Mouse (Mus musculus): ENCODE measurements around the gene Cdt1. TPM values are rescaled to one million over a fixed set of nuclear protein-coding genes. Genes with fewer than 3 reads are reported as not detected.

Gene Cdt1
- 41.7 and 41.9 TPM in 2 replicates for total RNA-seq (2015)
- 28.4 and 34.1 TPM in 2 replicates for total RNA-seq (2017)

GRCm38 (mm10) chr8:122567361-122568108 is at the start of gene Cdt1:
TSS of gene Cdt1 (plus strand) at chr8:122568015.
- ATAC-seq (ENCODE audit: poor library complexity, severe bottlenecking), result peak; percentile 80

GRCm38 (mm10) chr8:122520611-122521010 is 47.2 kb upstream of the Cdt1 start:
- ATAC-seq (ENCODE audit: poor library complexity, severe bottlenecking), result no peak

- peak; percentile 35; the same call in 1 of the 2 replicates for ATAC-seq (ENCODE audit: poor library complexity, severe bottlenecking)
Measured at GRCm38 (mm10) chr8:122522796-122523651, 44.8 kb upstream of the Cdt1 start.

GRCm38 (mm10) chr8:122523652-122524360 is 44.0 kb upstream of the Cdt1 start:
- no peak for ATAC-seq (ENCODE audit: poor library complexity, severe bottlenecking)

GRCm38 (mm10) chr8:122524506-122524905 is 43.3 kb upstream of the Cdt1 start:
- no peak for ATAC-seq (ENCODE audit: poor library complexity, severe bottlenecking)

GRCm38 (mm10) chr8:122525004-122525403 is 42.8 kb upstream of the Cdt1 start:
- no peak for ATAC-seq (ENCODE audit: poor library complexity, severe bottlenecking)

GRCm38 (mm10) chr8:122526084-122526483 is 41.7 kb upstream of the Cdt1 start:
- ATAC-seq (ENCODE audit: poor library complexity, severe bottlenecking), result no peak

- no peak for ATAC-seq (ENCODE audit: poor library complexity, severe bottlenecking)
Measured at GRCm38 (mm10) chr8:122526526-122527170, 41.2 kb upstream of the Cdt1 start.

GRCm38 (mm10) chr8:122527937-122528336 is 39.9 kb upstream of the Cdt1 start:
- no peak for ATAC-seq (ENCODE audit: poor library complexity, severe bottlenecking)

- no peak for ATAC-seq (ENCODE audit: poor library complexity, severe bottlenecking)
Measured at GRCm38 (mm10) chr8:122529159-122529558, 38.7 kb upstream of the Cdt1 start.

GRCm38 (mm10) chr8:122531312-122531711 is 36.5 kb upstream of the Cdt1 start:
- no peak for ATAC-seq (ENCODE audit: poor library complexity, severe bottlenecking)

- ATAC-seq (ENCODE audit: poor library complexity, severe bottlenecking), result no peak
Measured at GRCm38 (mm10) chr8:122537033-122537432, 30.8 kb upstream of the Cdt1 start.

GRCm38 (mm10) chr8:122537812-122538211 is 30.0 kb upstream of the Cdt1 start:
- peak; percentile 38; the same call in 1 of the 2 replicates for ATAC-seq (ENCODE audit: poor library complexity, severe bottlenecking)

GRCm38 (mm10) chr8:122538310-122539076 is 29.3 kb upstream of the Cdt1 start:
- ATAC-seq (ENCODE audit: poor library complexity, severe bottlenecking), result no peak

- no peak for ATAC-seq (ENCODE audit: poor library complexity, severe bottlenecking)
Measured at GRCm38 (mm10) chr8:122544138-122544537, 23.7 kb upstream of the Cdt1 start.

- ATAC-seq (ENCODE audit: poor library complexity, severe bottlenecking), result no peak
Measured at GRCm38 (mm10) chr8:122546066-122546755, 21.6 kb upstream of the Cdt1 start.

GRCm38 (mm10) chr8:122546811-122547453 is 20.9 kb upstream of the Cdt1 start:
- no peak for ATAC-seq (ENCODE audit: poor library complexity, severe bottlenecking)

- ATAC-seq (ENCODE audit: poor library complexity, severe bottlenecking), result peak; percentile 77
Measured at GRCm38 (mm10) chr8:122547815-122548214, 20.0 kb upstream of the Cdt1 start.

- ATAC-seq (ENCODE audit: poor library complexity, severe bottlenecking), result no peak
Measured at GRCm38 (mm10) chr8:122548331-122548730, 19.5 kb upstream of the Cdt1 start.

All from megakaryocyte, adult 5-6 weeks (primary cell).